Mouse (Mus musculus) hindbrain, embryonic 10.5 days (tissue): ENCODE measurements at regions not wholly inside any gene's neighbourhood (a gene's known extent, or its start where the extent isn't known, plus 50 kb on each side); places are given as distances from the start of the nearest gene placed in this dataset.

Experiments
- DNase-seq: peaks from one replicate; pipeline ENCODE4 v3.0.0-alpha.2; 2017; ENCODE audit warnings: low spot score
- H3K27ac ChIP-seq: fragments of 300-500 bp; sonication (generic); 2 replicates; pipeline ENCODE4 v1.5.1; 2016; ENCODE audit warnings: mild to moderate bottlenecking, moderate library complexity
- H3K27me3 ChIP-seq: fragments of 300-500 bp; sonication (generic); 2 replicates; pipeline ENCODE4 v1.6.1; 2016; ENCODE audit warnings: mild to moderate bottlenecking; ENCODE audit not compliant: poor library complexity, insufficient read depth, severe bottlenecking
- H3K36me3 ChIP-seq: fragments of 300-500 bp; sonication (generic); 2 replicates; pipeline ENCODE4 v1.6.1; 2016; ENCODE audit warnings: mild to moderate bottlenecking, moderate library complexity
- H3K4me1 ChIP-seq: fragments of 300-500 bp; sonication (generic); replicated peaks from 2 replicates; pipeline ENCODE4 v1.6.1; 2016; ENCODE audit warnings: mild to moderate bottlenecking
- H3K4me3 ChIP-seq: fragments of 300-500 bp; sonication (generic); 2 replicates; pipeline ENCODE4 v1.5.1; 2016; ENCODE audit warnings: mild to moderate bottlenecking, moderate library complexity
- H3K9me3 ChIP-seq: fragments of 300-500 bp; sonication (generic); 2 replicates; pipeline ENCODE4 v1.6.1; 2016; ENCODE audit warnings: mild to moderate bottlenecking, moderate library complexity
- WGBS: fragments of 180-500 bp; shearing (Covaris S2); methylation state at CpG from one replicate; pipeline ENCODE4 v1.1.7; 2016; 5-methylcytosine and 5-hydroxymethylcytosine counted together

DNA sequence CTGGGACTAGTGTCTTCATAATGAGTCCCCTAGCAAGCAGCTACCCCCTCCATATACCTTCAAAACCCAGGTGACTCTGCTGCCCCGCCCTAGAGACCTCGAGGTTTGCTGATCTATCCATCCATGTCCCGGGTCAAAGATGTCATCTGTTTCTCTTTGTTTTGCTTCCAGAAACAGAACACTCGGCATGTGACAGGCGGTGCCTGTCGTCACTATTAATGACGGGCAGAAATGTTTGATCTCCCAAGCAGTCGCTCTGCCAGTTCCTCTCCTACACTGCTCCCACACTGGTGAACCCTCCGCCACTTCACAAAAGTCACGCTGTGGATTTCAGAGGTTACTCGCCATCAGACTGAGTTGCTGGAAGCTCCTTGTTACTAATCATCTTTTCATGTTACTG is 287.7 kb upstream of the Nfe2l3 start:
- Histone ChIP-seq H3K27ac (peak overlapping the region; percentile 10; the same call in 1 of the 2 replicates), H3K9me3 (no peaks in the 10 kb centered on the region), H3K4me3 (no peak overlapping the region), H3K36me3 (no peaks in the 10 kb centered on the region), H3K4me1 (peaks cover 10% of the 10 kb centered on the region), H3K27me3 (no peaks in the 10 kb centered on the region)
- DNase-seq = no peak
- 61% methylated on average over 11 of the region's 11 CpGs for WGBS

DNA sequence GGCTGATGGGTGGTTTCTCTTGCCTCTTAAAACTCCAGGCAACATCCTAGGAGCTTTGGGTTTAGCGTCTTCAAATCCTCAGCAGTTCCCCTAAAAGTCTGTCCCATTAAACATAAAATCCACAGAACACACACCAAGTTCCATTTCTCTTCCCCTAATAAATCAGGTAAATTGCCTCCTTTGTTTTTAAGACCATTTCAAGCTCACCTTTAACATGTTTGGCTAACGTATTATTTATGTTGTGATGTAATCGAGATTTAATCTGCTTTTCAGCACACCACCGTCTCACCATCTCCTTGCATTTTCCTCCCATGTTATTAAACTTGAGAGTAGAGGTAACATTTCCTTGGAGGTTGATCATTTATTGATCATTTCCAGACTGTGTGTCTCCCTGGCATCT is 286.6 kb upstream of the Nfe2l3 start:
- H3K9me3 ChIP-seq = no peaks in the 10 kb centered on the region
- H3K4me3 ChIP-seq = no peak overlapping the region
- H3K4me1 ChIP-seq = peaks cover 12% of the 10 kb centered on the region
- H3K27ac ChIP-seq = no peak overlapping the region
- no peak for DNase-seq
- 89% methylated on average over 4 of the region's 4 CpGs for WGBS
- no peaks in the 10 kb centered on the region for H3K27me3 ChIP-seq
- no peaks in the 10 kb centered on the region for H3K36me3 ChIP-seq

DNA sequence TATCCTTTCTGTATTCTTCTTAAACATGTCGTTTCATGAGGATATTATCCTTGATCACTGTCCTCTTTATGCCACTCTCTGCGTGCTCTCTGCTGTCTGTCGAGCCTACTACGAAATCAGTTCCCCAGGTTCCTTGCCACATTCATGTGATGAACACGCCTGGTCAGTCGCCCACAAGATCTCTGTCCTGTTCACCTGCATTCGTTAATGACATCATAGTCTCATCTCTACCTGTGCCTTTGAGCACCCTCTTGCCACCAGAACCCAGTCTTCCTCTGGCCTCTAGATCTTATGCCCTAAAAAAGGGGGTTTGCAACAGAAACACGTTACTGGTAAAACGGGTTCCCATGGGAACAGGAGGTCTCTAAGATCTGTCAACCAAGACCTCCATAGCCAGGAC is 283.6 kb upstream of the Nfe2l3 start:
- Histone ChIP-seq H3K36me3 (no peaks in the 10 kb centered on the region), H3K4me1 (peaks cover 21% of the 10 kb centered on the region), H3K4me3 (no peak overlapping the region), H3K27ac (no peak overlapping the region), H3K9me3 (no peaks in the 10 kb centered on the region), H3K27me3 (no peaks in the 10 kb centered on the region)
- WGBS = 88% methylated on average over 9 of the region's 9 CpGs
- no peak for DNase-seq

DNA sequence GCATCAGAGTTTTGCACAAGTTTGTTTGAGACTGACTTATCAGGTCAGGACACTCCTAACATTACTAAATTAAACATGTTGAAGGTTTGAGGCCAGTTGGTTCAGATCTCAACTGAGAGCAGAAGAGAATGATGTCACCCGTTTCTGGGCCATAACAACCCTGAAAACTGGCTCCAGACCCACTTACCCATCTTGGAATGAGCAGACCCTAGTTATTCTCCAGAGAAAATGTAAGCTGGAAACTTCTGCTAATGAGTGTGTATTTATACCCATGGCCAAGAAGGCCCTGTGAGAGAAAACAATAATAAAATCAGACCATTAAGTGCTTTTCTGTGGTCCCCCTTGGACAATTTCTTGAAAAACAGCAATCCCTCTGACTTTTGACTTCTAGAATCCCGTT is 282.4 kb upstream of the Nfe2l3 start:
- WGBS = 86% methylated on average over 2 of the region's 2 CpGs
- Histone ChIP-seq H3K27ac (no peak overlapping the region), H3K27me3 (no peaks in the 10 kb centered on the region), H3K4me1 (peaks cover 14% of the 10 kb centered on the region; the same call in 1 of the 2 replicates), H3K4me3 (no peak overlapping the region), H3K9me3 (no peaks in the 10 kb centered on the region), H3K36me3 (no peaks in the 10 kb centered on the region)
- no peak for DNase-seq

DNA sequence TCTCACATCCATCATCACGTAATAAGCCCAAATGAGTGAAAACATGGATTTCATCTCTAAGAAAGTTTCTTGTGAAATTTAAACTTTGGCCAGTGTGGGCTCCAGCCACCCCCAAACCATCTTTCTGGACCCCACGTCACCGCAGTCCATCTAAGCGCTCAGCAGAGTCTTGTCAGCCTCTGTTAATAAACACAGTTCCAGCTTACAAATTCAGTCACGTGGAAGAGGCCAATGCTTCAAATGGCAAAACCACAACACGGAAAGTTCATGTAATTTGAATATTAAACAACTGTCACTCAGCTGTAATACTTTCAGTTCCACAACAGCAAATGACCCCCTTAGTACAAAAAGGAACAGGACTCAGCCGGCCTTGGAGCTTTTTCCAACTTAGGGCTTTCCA is 282.0 kb upstream of the Nfe2l3 start:
- no peaks in the 10 kb centered on the region for H3K9me3 ChIP-seq
- H3K36me3 ChIP-seq = no peaks in the 10 kb centered on the region
- no peaks in the 10 kb centered on the region for H3K27me3 ChIP-seq
- 94% methylated on average over 7 of the region's 7 CpGs for WGBS
- H3K4me3 ChIP-seq = no peak overlapping the region
- H3K27ac ChIP-seq = no peak overlapping the region
- DNase-seq = no peak
- peaks cover 14% of the 10 kb centered on the region; the same call in 1 of the 2 replicates for H3K4me1 ChIP-seq

DNA sequence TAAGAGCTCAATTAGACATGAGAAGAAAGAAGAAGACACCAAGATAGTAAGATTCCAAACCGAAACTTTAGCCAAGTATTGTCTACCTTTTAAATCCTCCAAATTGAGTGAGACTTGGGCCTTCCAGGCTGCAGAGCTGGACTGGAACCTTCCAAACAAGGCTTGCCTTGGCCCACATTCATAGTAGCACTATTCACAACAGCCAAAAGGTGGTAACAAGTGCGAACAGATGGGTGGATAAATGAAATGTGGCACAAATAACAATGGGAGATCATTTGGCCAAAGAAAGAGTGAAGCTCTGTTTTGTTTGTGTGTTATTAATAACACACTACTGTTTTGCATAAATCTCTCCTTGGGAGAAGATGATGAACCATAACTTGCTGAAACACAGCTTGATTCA is 281.6 kb upstream of the Nfe2l3 start:
- Histone ChIP-seq H3K4me1 (peaks cover 14% of the 10 kb centered on the region; the same call in 1 of the 2 replicates), H3K27me3 (no peaks in the 10 kb centered on the region), H3K27ac (no peak overlapping the region), H3K4me3 (no peak overlapping the region), H3K36me3 (no peaks in the 10 kb centered on the region), H3K9me3 (no peaks in the 10 kb centered on the region)
- WGBS = 91% methylated on average over 2 of the region's 2 CpGs
- no peak for DNase-seq

DNA sequence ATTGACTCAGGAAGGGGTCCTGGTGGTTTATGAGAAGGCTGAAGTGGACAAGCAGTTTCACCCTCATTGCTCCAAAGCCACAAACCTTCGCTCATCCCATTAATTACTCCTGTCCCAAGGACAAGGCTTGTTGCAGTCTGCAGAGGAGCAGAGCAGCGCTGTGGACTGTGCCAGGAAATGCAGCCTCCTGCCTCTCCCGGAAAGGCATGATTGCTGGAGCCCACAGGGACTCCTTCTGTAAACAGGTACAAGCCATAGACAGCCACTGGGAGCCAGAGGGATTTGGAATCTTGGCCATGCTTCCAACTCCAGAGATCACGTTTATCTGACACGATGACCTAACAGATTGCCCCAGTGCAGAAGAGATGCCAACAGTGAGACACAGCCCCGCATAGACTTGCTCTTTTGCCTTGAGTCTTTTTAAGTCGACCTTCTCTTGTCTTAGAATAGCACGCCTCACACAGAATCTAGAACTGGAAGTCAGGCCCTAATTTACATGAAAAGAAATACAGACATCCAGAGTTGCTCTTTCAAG is 275.6 kb upstream of the Nfe2l3 start:
- Histone ChIP-seq H3K9me3 (no peaks in the 10 kb centered on the region), H3K4me1 (peaks cover 16% of the 10 kb centered on the region), H3K27ac (peak overlapping the region; percentile 57; the same call in 1 of the 2 replicates), H3K27me3 (no peaks in the 10 kb centered on the region), H3K36me3 (no peaks in the 10 kb centered on the region), H3K4me3 (no peak overlapping the region)
- WGBS = 70% methylated on average over 8 of the region's 8 CpGs
- no peak for DNase-seq

DNA sequence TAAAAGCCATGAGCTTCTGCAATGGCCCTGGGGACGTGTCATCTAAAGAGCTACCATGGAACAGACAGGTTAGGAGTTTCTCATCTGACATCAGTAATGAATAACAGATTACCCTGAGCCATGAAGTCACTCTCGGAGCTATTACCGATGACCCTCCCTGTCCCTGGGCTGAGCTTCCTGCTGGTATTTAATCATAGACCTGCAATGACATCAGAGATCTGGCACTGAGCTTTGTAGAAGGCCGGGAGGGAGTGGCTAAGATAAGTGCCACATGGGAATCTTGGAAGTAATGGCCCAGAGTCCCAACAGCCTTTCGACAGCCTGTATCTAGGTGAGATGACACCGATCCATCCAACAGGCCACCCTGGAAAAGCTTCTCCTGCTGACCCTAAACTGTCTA is 271.3 kb upstream of the Nfe2l3 start:
- no peaks in the 10 kb centered on the region for H3K36me3 ChIP-seq
- peaks cover 31% of the 10 kb centered on the region for H3K4me1 ChIP-seq
- H3K27ac ChIP-seq = peak overlapping the region; percentile 64; the same call in 1 of the 2 replicates
- no peaks in the 10 kb centered on the region for H3K9me3 ChIP-seq
- no peaks in the 10 kb centered on the region; the same call in 1 of the 2 replicates for H3K27me3 ChIP-seq
- no peak overlapping the region for H3K4me3 ChIP-seq
- no peak for DNase-seq
- 80% methylated on average over 6 of the region's 6 CpGs for WGBS

DNA sequence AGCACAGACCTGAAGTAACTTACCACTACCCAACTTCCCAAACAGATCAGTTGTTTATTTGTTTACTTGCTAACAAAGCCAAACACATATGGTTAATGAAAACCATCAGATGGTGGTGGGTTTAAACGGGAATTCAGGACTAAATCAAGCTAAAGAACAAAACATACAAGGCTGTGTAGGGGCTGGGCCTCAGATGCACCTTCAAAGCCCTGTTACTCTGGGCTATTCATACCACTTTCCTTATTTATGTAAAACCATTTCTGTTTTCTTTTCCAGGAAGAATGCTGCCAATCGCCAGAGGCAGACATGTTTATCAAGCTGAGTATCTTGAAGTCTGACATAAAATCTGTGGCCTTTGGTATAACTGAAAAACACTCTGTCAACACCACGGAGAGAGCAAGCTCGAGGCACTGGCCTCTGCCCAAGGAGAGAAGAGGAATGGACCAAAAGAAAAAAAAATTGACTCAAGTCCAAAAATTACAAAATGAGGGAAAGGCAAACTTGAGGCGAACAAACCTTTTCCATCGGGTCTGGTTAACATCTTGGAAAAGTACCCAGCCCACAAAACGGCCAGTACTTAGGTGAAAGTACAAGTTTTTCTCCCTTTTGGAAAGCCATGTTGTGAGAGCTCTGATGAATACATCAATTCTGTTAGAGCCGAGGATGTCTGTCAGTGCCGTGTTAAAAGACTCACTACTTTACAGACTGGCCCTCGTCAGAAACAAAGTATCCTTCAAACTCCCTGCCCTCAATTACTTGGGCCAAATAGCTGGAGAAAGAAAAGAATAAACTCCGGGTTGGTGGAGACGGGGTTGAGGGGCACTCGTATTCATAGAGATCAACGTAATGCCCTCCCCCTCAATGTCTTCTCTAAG is 270.0 kb upstream of the Nfe2l3 start:
- no peak for DNase-seq
- peaks cover 22% of the 10 kb centered on the region for H3K4me1 ChIP-seq
- peak overlapping the region; percentile 29 for H3K27ac ChIP-seq
- no peaks in the 10 kb centered on the region for H3K9me3 ChIP-seq
- WGBS = 74% methylated on average over 14 of the region's 14 CpGs
- H3K4me3 ChIP-seq = no peak overlapping the region
- H3K36me3 ChIP-seq = no peaks in the 10 kb centered on the region
- no peaks in the 10 kb centered on the region; the same call in 1 of the 2 replicates for H3K27me3 ChIP-seq

DNA sequence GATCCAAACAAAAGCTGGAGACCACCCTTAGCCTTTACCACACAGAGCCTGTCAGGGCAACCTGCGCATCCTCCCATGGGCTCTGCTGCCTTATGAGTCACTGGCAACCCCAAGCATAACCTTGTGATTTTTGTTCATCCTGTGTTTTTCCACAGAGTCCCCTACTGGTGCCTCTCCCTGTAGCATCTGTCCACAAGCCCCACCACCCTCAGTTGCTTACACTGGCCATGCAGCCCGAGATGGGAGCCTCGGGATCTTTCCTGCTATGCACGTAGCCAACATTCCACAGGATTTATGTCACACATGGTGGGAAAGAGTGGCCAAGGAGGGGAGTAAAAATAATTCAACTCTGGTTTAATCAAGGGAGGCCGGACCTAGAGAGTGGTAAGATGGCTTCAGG is 269.2 kb upstream of the Nfe2l3 start:
- WGBS = 76% methylated on average over 5 of the region's 5 CpGs
- peaks cover 25% of the 10 kb centered on the region for H3K4me1 ChIP-seq
- no peak for DNase-seq
- H3K27me3 ChIP-seq = no peaks in the 10 kb centered on the region; the same call in 1 of the 2 replicates
- H3K27ac ChIP-seq = peak overlapping the region; percentile 62
- H3K4me3 ChIP-seq = no peak overlapping the region
- H3K9me3 ChIP-seq = no peaks in the 10 kb centered on the region
- no peaks in the 10 kb centered on the region for H3K36me3 ChIP-seq

DNA sequence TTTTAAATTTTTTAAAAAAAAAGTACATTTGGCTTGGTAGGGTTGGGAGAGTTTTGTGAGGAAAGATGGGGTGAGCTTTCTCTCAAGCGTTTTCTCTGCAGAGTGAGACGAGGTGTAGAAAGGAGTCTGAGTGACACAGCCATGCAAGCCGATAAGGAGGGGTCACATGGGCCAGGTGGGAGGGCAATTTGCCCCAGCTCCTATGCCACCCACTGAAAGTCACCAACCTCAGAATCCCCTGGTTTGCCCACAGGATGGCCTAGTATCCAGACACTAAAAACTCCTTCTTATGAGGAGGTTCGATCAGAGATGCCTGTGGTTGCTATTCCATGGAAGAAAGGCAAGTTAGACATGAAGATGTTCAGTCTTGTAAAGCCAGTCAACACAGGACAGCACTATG is 268.6 kb upstream of the Nfe2l3 start:
- H3K9me3 ChIP-seq = no peaks in the 10 kb centered on the region
- peaks cover 32% of the 10 kb centered on the region for H3K4me1 ChIP-seq
- H3K36me3 ChIP-seq = no peaks in the 10 kb centered on the region
- no peaks in the 10 kb centered on the region; the same call in 1 of the 2 replicates for H3K27me3 ChIP-seq
- peak overlapping the region; percentile 58; the same call in 1 of the 2 replicates for H3K27ac ChIP-seq
- DNase-seq = no peak
- WGBS = 79% methylated on average over 4 of the region's 4 CpGs
- H3K4me3 ChIP-seq = no peak overlapping the region

DNA sequence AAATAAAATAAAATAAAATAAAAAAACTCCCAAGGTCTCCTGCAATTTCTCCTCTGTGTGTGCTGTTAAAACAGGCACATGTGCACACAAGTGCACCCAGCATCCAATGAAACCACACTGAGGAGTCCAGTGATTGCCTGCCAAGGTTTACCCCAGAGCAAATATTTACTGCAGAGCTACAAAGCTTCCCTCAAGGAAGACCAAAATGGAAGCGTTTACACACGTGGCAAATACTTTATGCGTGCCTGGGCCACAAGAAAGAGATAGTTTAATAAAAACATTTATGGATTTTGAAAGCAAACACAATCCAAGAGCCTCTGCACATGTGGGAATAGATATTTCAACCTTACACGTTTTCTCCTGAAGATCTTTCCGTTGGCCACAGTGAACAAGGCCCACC is 265.4 kb upstream of the Nfe2l3 start:
- H3K4me1 ChIP-seq = peaks cover 48% of the 10 kb centered on the region
- H3K27ac ChIP-seq = peak overlapping the region; percentile 97
- no peak overlapping the region for H3K4me3 ChIP-seq
- 78% methylated on average over 5 of the region's 5 CpGs for WGBS
- no peak for DNase-seq
- no peaks in the 10 kb centered on the region for H3K36me3 ChIP-seq
- H3K9me3 ChIP-seq = no peaks in the 10 kb centered on the region
- no peaks in the 10 kb centered on the region; the same call in 1 of the 2 replicates for H3K27me3 ChIP-seq

DNA sequence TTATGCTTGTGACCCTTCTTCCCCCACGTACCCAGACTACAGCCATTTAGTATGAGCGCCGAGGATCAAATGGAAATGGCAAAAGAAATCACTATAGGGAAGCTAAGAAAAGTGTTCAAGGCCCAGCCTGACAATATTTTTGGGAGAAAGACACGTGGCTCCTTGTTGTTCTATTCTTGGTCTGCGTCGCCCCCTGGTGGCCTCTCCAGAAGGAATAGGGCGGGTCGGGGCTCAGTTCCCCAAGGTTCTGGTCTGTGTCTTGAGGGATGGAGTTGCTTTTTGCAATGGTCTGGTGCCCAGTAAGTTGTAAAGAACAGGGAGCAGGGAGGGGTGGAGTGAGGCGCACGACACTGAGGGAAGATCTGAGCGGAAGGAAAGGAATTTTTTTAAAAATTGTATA is 264.4 kb upstream of the Nfe2l3 start:
- H3K36me3 ChIP-seq = no peaks in the 10 kb centered on the region
- H3K9me3 ChIP-seq = no peaks in the 10 kb centered on the region
- no peaks in the 10 kb centered on the region; the same call in 1 of the 2 replicates for H3K27me3 ChIP-seq
- H3K27ac ChIP-seq = peak overlapping the region; percentile 97
- peak overlapping the region; percentile 51 for H3K4me3 ChIP-seq
- peak; percentile 91 for DNase-seq
- H3K4me1 ChIP-seq = peaks cover 54% of the 10 kb centered on the region
- WGBS = 2% methylated on average over 11 of the region's 11 CpGs
